Mouse (Mus musculus) bone marrow, adult 2 months (tissue): ENCODE results near the gene Ube2j1.

Source experiments
- CTCF ChIP-seq: fragments of 200-500 bp; IDR thresholded peaks from 2 replicates; pipeline ENCODE4 v1.5.1; 2011; ENCODE audit warnings: low read length, control low read depth; ENCODE audit not compliant: control insufficient read depth, insufficient read depth
- POLR2A ChIP-seq: fragments of 200-500 bp; IDR thresholded peaks from 2 replicates; pipeline ENCODE4 v1.6.1; 2011; ENCODE audit warnings: low read depth, mild to moderate bottlenecking, control low read depth, low read length, borderline replicate concordance; ENCODE audit not compliant: control insufficient read depth

DNA sequence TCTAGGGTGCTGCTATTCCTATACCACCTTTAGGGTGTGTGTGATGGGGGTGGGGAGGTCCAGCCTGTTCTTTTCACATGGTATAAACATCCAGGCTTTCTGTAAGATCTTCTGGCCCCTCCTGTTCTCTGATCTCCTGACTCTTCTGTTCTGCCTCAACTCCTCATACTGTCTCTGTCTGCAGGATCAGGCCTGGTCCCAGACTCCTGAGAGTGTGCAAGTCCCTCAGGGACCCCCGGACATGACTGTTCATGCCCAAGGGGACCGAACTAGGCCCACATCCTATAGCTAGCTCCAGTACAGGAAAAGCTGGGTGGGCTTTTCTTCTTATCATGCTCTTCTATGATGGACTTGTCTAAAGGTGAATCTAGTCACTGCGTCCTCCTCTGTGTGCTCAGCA lies 36.1 kb downstream of the Ube2j1 start:
- TF ChIP-seq CTCF (no peak), POLR2A (no peak)
